Mouse (Mus musculus): ENCODE measurements around the gene Bcl2l15.

DNA sequence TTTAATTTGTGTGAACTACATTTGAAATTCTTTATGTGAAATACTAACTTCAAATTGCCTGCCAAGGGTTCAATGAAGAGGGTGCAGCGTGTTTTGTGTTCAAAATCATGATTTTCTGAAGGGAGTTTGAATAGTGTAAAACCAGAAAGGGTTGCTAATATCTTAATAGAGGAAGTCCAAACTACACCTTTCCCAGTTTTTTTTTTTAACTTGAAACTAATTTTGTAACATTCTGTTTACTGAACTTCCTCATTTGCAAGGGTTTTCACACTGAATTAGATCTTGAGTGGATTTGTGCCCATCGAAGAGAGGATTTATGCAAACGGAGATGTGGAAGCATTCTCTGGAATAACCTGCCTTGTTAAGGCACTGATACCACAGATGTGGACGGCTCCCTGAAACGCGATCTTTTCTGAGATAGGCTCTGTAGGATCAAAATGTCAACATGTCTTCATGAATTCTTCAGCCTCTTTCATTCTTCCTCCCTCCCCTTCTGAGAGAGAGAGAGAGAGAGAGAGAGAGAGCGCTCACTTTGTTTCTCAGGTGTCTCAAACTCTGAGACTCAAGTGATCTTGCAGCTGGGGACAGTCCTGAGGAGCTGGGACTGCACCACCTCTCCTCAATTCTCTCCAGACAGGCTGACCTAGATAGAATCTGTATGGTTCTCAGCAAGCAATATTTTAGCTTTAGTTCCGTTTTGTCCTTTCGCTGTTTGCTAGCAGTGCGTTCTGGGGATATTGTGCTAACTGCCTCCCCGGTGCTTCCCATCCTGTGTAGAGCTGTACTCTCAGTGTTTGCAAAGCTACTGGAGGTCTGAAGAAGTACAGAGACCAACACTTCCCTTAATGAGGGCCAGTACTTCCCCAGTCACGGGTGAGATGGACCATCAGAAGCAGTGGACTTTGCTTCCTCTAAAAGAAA, 26.7 kb downstream of the Bcl2l15 start, which contains the start of gene Ptpn22:
- TF ChIP-seq GATA1 (IDR thresholded peaks at IDR 0.05; ENCODE audit: borderline replicate concordance, low read length) (no peak), FLI1 (IDR thresholded peaks at IDR 0.05; ENCODE audit: low read length) (no peak)

All from megakaryocyte, embryonic 14.5 days (primary cell).